Mouse (Mus musculus): ENCODE measurements around the gene Keap1. TPM values are rescaled to one million over a fixed set of nuclear protein-coding genes. Genes with fewer than 3 reads are reported as not detected.

The Keap1 gene
- polyA plus RNA-seq, 1 experiment from 2014 or later = 40.8 TPM

GRCm38 (mm10) chr9:21246342-21246741 is 7.2 kb upstream of the Keap1 start:
- WGBS = 88% methylated on average over 1 of the region's 1 CpGs

GRCm38 (mm10) chr9:21245113-21245487 is 5.9 kb upstream of the Keap1 start:
- H3K9me3 ChIP-seq (ENCODE audit: control insufficient read depth, low read length) = no peaks in the 10 kb centered on the region
- H3K36me3 ChIP-seq (ENCODE audit: control insufficient read depth, insufficient read depth, low read length) = no peaks in the 10 kb centered on the region
- no peak for DNase-seq (ENCODE audit: low spot score)
- peaks cover 5% of the 10 kb centered on the region for H3K27me3 ChIP-seq (ENCODE audit: control insufficient read depth, insufficient read depth, low read length)
- peak overlapping the region; percentile 36 for H3K4me3 ChIP-seq (ENCODE audit: low read depth, low read length)
- H3K4me2 ChIP-seq (replicated peaks; ENCODE audit: low read depth) = peak overlapping the region; percentile 70
- no peaks in the 10 kb centered on the region; the same call in 1 of the 2 replicates for H3K4me1 ChIP-seq (replicated peaks; ENCODE audit: control insufficient read depth, insufficient read depth)
- WGBS = 3% methylated on average over 16 of the region's 16 CpGs
- no peak overlapping the region for H3K27ac ChIP-seq (replicated peaks)
- no peak for ATAC-seq (ENCODE audit: low FRiP score, low TSS enrichment)
- H3K9ac ChIP-seq (ENCODE audit: low read length) = 0 out of 2 replicates have a peak overlapping the region, but pooled peaks have one; percentile 23
- no peak for TF ChIP-seq CTCF (IDR thresholded peaks at IDR 0.05; ENCODE audit: low read depth)
- no peak for TF ChIP-seq EP300 (optimal IDR thresholded peaks at IDR 0.05)

More at GRCm38 (mm10) chr9:21246342-21246741, 7.2 kb upstream of the Keap1 start:
- H3K4me2 ChIP-seq (replicated peaks; ENCODE audit: low read depth) = no peak overlapping the region
- no peak overlapping the region for H3K27ac ChIP-seq (replicated peaks)
- peaks cover 5% of the 10 kb centered on the region for H3K27me3 ChIP-seq (ENCODE audit: control insufficient read depth, insufficient read depth, low read length)
- no peaks in the 10 kb centered on the region for H3K36me3 ChIP-seq (ENCODE audit: control insufficient read depth, insufficient read depth, low read length)
- no peak for ATAC-seq (ENCODE audit: low FRiP score, low TSS enrichment)
- no peaks in the 10 kb centered on the region; the same call in 1 of the 2 replicates for H3K4me1 ChIP-seq (replicated peaks; ENCODE audit: control insufficient read depth, insufficient read depth)
- no peak overlapping the region for H3K9ac ChIP-seq (ENCODE audit: low read length)
- no peaks in the 10 kb centered on the region for H3K9me3 ChIP-seq (ENCODE audit: control insufficient read depth, low read length)
- no peak overlapping the region for H3K4me3 ChIP-seq (ENCODE audit: low read depth, low read length)
- TF ChIP-seq CTCF (IDR thresholded peaks at IDR 0.05; ENCODE audit: low read depth) (no peak), EP300 (optimal IDR thresholded peaks at IDR 0.05) (no peak)
- no peak for DNase-seq (ENCODE audit: low spot score)

GRCm38 (mm10) chr9:21244428-21245112 is 5.4 kb upstream of the Keap1 start:
- peak overlapping the region; percentile 70 for H3K4me2 ChIP-seq (replicated peaks; ENCODE audit: low read depth)
- H3K9me3 ChIP-seq (ENCODE audit: control insufficient read depth, low read length) = no peaks in the 10 kb centered on the region
- no peak; the same call in 1 of the 2 replicates for ATAC-seq (ENCODE audit: low FRiP score, low TSS enrichment)
- peak; percentile 45 for DNase-seq (ENCODE audit: low spot score)
- no peak overlapping the region for H3K27ac ChIP-seq (replicated peaks)
- H3K36me3 ChIP-seq (ENCODE audit: control insufficient read depth, insufficient read depth, low read length) = no peaks in the 10 kb centered on the region
- no peaks in the 10 kb centered on the region; the same call in 1 of the 2 replicates for H3K4me1 ChIP-seq (replicated peaks; ENCODE audit: control insufficient read depth, insufficient read depth)
- TF ChIP-seq CTCF (IDR thresholded peaks at IDR 0.05; ENCODE audit: low read depth) (no peak), EP300 (optimal IDR thresholded peaks at IDR 0.05) (no peak)
- WGBS = under 1% methylated on average over 72 of the region's 72 CpGs
- 0 out of 2 replicates have a peak overlapping the region, but pooled peaks have one; percentile 23 for H3K9ac ChIP-seq (ENCODE audit: low read length)
- peak overlapping the region; percentile 36 for H3K4me3 ChIP-seq (ENCODE audit: low read depth, low read length)
- peaks cover 5% of the 10 kb centered on the region for H3K27me3 ChIP-seq (ENCODE audit: control insufficient read depth, insufficient read depth, low read length)

- DNase-seq (ENCODE audit: low spot score) (no peak), ATAC-seq (ENCODE audit: low FRiP score, low TSS enrichment) (no peak)
- Histone ChIP-seq H3K27me3 (ENCODE audit: control insufficient read depth, insufficient read depth, low read length) (peaks cover 5% of the 10 kb centered on the region), H3K4me2 (replicated peaks; ENCODE audit: low read depth) (peak overlapping the region; percentile 70), H3K4me1 (replicated peaks; ENCODE audit: control insufficient read depth, insufficient read depth) (no peaks in the 10 kb centered on the region; the same call in 1 of the 2 replicates), H3K36me3 (ENCODE audit: control insufficient read depth, insufficient read depth, low read length) (no peaks in the 10 kb centered on the region), H3K9me3 (ENCODE audit: control insufficient read depth, low read length) (no peaks in the 10 kb centered on the region), H3K27ac (replicated peaks) (no peak overlapping the region), H3K4me3 (ENCODE audit: low read depth, low read length) (peak overlapping the region; percentile 36), H3K9ac (ENCODE audit: low read length) (no peak overlapping the region)
- no peak for TF ChIP-seq CTCF (IDR thresholded peaks at IDR 0.05; ENCODE audit: low read depth)
- no peak for TF ChIP-seq EP300 (optimal IDR thresholded peaks at IDR 0.05)
- 19% methylated on average over 42 of the region's 42 CpGs for WGBS
Measured at GRCm38 (mm10) chr9:21243826-21244427, 4.8 kb upstream of the Keap1 start.

- peaks cover 9% of the 10 kb centered on the region for H3K4me1 ChIP-seq (replicated peaks; ENCODE audit: control insufficient read depth, insufficient read depth)
- TF ChIP-seq EP300 (optimal IDR thresholded peaks at IDR 0.05) = no peak
- peak; percentile 99 for TF ChIP-seq CTCF (IDR thresholded peaks at IDR 0.05; ENCODE audit: low read depth)
- peaks cover 3% of the 10 kb centered on the region; the same call in 1 of the 2 replicates for H3K27me3 ChIP-seq (ENCODE audit: control insufficient read depth, insufficient read depth, low read length)
- H3K27ac ChIP-seq (replicated peaks) = no peak overlapping the region
- H3K4me2 ChIP-seq (replicated peaks; ENCODE audit: low read depth) = no peak overlapping the region
- H3K4me3 ChIP-seq (ENCODE audit: low read depth, low read length) = no peak overlapping the region
- peak; percentile 90 for DNase-seq (ENCODE audit: low spot score)
- no peak overlapping the region for H3K9ac ChIP-seq (ENCODE audit: low read length)
- no peak for ATAC-seq (ENCODE audit: low FRiP score, low TSS enrichment)
- WGBS = 8% methylated on average over 11 of the region's 11 CpGs
- H3K9me3 ChIP-seq (ENCODE audit: control insufficient read depth, low read length) = no peaks in the 10 kb centered on the region
- no peaks in the 10 kb centered on the region for H3K36me3 ChIP-seq (ENCODE audit: control insufficient read depth, insufficient read depth, low read length)
Measured at GRCm38 (mm10) chr9:21241343-21241742, 2.2 kb upstream of the Keap1 start.

- peaks cover 9% of the 10 kb centered on the region for H3K4me1 ChIP-seq (replicated peaks; ENCODE audit: control insufficient read depth, insufficient read depth)
- H3K36me3 ChIP-seq (ENCODE audit: control insufficient read depth, insufficient read depth, low read length) = peaks cover 3% of the 10 kb centered on the region; the same call in 1 of the 2 replicates
- TF ChIP-seq EP300 (optimal IDR thresholded peaks at IDR 0.05) (no peak), CTCF (IDR thresholded peaks at IDR 0.05; ENCODE audit: low read depth) (no peak)
- no peak for ATAC-seq (ENCODE audit: low FRiP score, low TSS enrichment)
- H3K9me3 ChIP-seq (ENCODE audit: control insufficient read depth, low read length) = no peaks in the 10 kb centered on the region
- 25% methylated on average over 4 of the region's 4 CpGs for WGBS
- no peak for DNase-seq (ENCODE audit: low spot score)
- H3K4me2 ChIP-seq (replicated peaks; ENCODE audit: low read depth) = peak overlapping the region; percentile 62
- peak overlapping the region; percentile 87 for H3K4me3 ChIP-seq (ENCODE audit: low read depth, low read length)
- peak overlapping the region; percentile 96 for H3K9ac ChIP-seq (ENCODE audit: low read length)
- peak overlapping the region; percentile 97 for H3K27ac ChIP-seq (replicated peaks)
- H3K27me3 ChIP-seq (ENCODE audit: control insufficient read depth, insufficient read depth, low read length) = peaks cover 3% of the 10 kb centered on the region; the same call in 1 of the 2 replicates
Measured at GRCm38 (mm10) chr9:21239465-21239848, 296 bp upstream of the Keap1 start.

Measured in stomach, postnatal 0 days (tissue).